Mouse (Mus musculus): ENCODE data around the gene Foxred2. TPM values are rescaled to one million over a fixed set of nuclear protein-coding genes. Genes with fewer than 3 reads are reported as not detected.

Gene Foxred2
- 2.6 TPM for polyA plus RNA-seq (2014; fragmentation: Illumina TruSeq; extraction: RNeasy Lipid Tissue Mini Kit (QIAGEN cat#74804); ENCODE audit: low read depth, low replicate concordance)

DNA sequence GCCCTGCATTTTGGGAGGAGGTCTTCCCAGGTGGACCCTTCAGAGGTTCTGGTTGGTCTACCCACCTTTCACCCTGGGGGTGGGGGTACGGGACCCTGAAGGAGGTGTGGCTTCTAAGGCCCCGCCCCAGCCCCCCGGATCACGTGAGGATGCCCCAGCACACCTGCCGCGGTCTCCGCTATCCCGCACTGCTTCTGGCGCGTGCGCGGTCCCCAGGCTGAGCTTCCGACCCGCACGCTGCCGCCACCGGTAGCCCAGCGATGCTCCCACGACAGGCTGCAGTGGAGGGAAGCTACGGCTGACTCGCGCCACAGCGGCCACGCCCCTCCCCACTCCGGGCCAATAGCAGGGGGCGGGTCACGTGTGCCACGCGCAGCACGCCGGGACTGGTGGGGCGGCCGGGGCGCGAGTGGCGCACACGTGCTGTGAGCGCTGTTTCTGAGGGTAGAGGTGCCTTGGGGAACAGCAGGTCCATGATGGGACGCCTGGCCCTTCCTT is at the start of gene Foxred2:
Gene Foxred2 (minus strand): TSS at position 319 of the 498 bp plus-strand sequence.

DNA sequence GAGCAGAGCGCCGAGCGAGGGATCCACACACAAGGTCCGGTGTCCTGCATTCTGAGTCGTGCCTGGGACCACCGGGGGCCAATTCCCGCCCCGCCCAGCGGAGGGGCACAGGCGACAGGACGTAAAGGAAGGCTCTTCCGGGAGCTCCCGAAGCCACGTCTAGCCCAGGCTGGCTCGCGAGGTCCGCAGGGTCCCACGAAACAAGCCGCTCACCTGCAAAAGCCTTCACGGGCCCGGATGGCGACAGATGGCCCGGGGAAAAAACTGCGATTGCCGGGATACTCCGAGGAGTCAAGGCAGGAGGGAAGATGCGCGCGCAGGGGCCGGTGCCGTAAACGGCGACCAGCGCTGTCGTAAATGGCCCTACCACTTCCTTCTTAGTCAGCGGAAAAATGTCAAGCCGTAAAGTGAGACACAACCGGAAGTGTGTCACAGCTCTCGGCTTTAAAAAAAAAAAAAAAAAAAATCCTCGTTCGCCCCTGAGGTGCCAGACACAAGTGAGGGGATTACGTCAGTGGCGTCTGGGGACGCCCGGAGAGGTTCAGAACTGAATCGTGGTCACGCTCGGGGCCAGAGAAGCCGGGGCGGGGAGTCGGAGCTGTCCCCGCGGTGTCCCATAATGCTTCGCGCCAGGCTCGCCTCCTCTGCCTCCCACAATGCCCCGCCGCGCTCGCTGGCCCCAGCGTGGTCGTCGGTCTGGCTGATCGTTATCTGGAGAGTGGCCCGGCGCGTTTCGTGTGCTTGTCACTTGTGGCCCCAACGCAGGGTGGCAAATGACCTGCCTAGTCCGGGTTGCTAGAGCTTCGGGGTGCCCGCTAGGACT is 14.2 kb upstream of the Foxred2 start, which contains the start of gene Eif3d:
Gene Eif3d (minus strand): TSS at position 344 of the 823 bp plus-strand sequence.

DNA sequence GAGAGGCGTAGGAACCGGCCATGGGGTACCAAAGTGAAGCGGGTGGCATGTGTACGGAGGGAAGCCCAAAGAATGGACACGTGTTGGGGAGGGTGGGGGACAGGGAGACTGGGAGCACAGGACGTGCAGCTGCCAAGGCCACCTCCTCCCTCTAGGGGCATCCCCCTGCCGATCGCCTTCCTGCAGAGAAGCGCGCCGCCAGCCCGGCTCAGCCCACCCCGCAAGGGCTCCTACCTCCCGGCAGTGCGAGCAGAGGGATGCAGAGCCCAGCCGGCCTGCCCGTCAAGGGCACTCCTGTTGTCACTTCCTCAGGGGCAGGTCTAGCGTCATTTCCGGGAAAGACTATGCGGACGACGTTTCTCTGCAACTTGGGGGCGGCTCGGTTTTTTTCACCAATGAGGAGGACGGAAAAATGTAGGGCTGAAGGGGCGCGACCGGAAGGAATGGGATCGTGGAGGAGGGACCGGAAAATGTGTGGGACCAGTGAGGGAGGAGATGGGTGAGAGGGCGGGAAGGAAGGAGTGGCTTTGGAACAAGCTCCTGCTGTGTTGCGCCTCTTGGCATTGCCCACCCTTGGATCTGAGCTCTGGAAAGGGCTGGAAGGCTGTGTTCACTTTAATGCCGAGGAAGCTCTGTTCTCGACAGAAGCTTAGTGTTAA is 27.7 kb downstream of the Foxred2 start, which contains the start of gene Txn2:
Gene Txn2 (minus strand): TSS at position 334 of the 659 bp plus-strand sequence.

Other genes starting within 250 kb of the Foxred2 start
- 0.38 TPM for gene Apol9b, start 227.7 kb downstream of the Foxred2 start, polyA plus RNA-seq (2014; fragmentation: Illumina TruSeq; extraction: RNeasy Lipid Tissue Mini Kit (QIAGEN cat#74804); ENCODE audit: low read depth, low replicate concordance)
- not detected for gene Apol8, start 199.7 kb downstream of the Foxred2 start, polyA plus RNA-seq (2014; fragmentation: Illumina TruSeq; extraction: RNeasy Lipid Tissue Mini Kit (QIAGEN cat#74804); ENCODE audit: low read depth, low replicate concordance)
- gene Myh9, start 114.5 kb downstream of the Foxred2 start, polyA plus RNA-seq (2014; fragmentation: Illumina TruSeq; extraction: RNeasy Lipid Tissue Mini Kit (QIAGEN cat#74804); ENCODE audit: low read depth, low replicate concordance) = 16.3 TPM
- gene Txn2, start 27.7 kb downstream of the Foxred2 start, polyA plus RNA-seq (2014; fragmentation: Illumina TruSeq; extraction: RNeasy Lipid Tissue Mini Kit (QIAGEN cat#74804); ENCODE audit: low read depth, low replicate concordance) = 55.4 TPM
- 19.7 TPM for gene Eif3d, start 14.1 kb upstream of the Foxred2 start, polyA plus RNA-seq (2014; fragmentation: Illumina TruSeq; extraction: RNeasy Lipid Tissue Mini Kit (QIAGEN cat#74804); ENCODE audit: low read depth, low replicate concordance)
- gene Cacng2, start 163.3 kb upstream of the Foxred2 start, polyA plus RNA-seq (2014; fragmentation: Illumina TruSeq; extraction: RNeasy Lipid Tissue Mini Kit (QIAGEN cat#74804); ENCODE audit: low read depth, low replicate concordance) = 0.06 TPM
- 5.5 TPM for gene Ift27, start 217.4 kb upstream of the Foxred2 start, polyA plus RNA-seq (2014; fragmentation: Illumina TruSeq; extraction: RNeasy Lipid Tissue Mini Kit (QIAGEN cat#74804); ENCODE audit: low read depth, low replicate concordance)
- not detected for gene Pvalb, start 249.7 kb upstream of the Foxred2 start, polyA plus RNA-seq (2014; fragmentation: Illumina TruSeq; extraction: RNeasy Lipid Tissue Mini Kit (QIAGEN cat#74804); ENCODE audit: low read depth, low replicate concordance)